Mouse (Mus musculus) limb, embryonic 11.5 days (tissue): ENCODE results near the gene Fn1. TPM values are rescaled to one million over a fixed set of nuclear protein-coding genes. Genes with fewer than 3 reads are reported as not detected.

Source experiments
- ATAC-seq: fragments of 200-750 bp; cut with Nextera tagmentation; 2 replicates; pipeline ENCODE4 v1.8.0; 2017; ENCODE audit warnings: low read depth; ENCODE audit not compliant: insufficient number of reproducible peaks, low FRiP score, low TSS enrichment
- DNase-seq: peaks from one replicate; pipeline ENCODE4 v3.0.0-alpha.2; 2015; ENCODE audit warnings: low spot score
- H3K27ac ChIP-seq: fragments of 300-500 bp; sonication (generic); replicated peaks from 2 replicates; pipeline ENCODE4 v1.5.1; 2014; ENCODE audit warnings: low read depth, mild to moderate bottlenecking, low read length
- H3K27me3 ChIP-seq: fragments of 300-500 bp; sonication (generic); 2 replicates; pipeline ENCODE4 v1.6.1; 2014; ENCODE audit warnings: mild to moderate bottlenecking, low read length, mixed read lengths; ENCODE audit not compliant: control insufficient read depth, insufficient read depth
- H3K36me3 ChIP-seq: fragments of 300-500 bp; sonication (generic); 2 replicates; pipeline ENCODE4 v1.6.1; 2014; ENCODE audit warnings: mild to moderate bottlenecking, low read length, moderate library complexity, mixed read lengths; ENCODE audit not compliant: control insufficient read depth, insufficient read depth
- H3K4me1 ChIP-seq: fragments of 300-500 bp; sonication (generic); 2 replicates; pipeline ENCODE4 v1.6.1; 2014; ENCODE audit warnings: low read length, mixed read lengths; ENCODE audit not compliant: control insufficient read depth, insufficient read depth
- H3K4me2 ChIP-seq: fragments of 300-500 bp; sonication (generic); 2 replicates; pipeline ENCODE4 v1.6.1; 2014; ENCODE audit warnings: low read depth, mild to moderate bottlenecking, moderate library complexity; ENCODE audit not compliant: severe bottlenecking
- H3K4me3 ChIP-seq: fragments of 300-500 bp; sonication (generic); 2 replicates; pipeline ENCODE4 v1.5.1; 2014; ENCODE audit warnings: low read depth, low read length
- H3K9ac ChIP-seq: fragments of 300-500 bp; sonication (generic); 2 replicates; pipeline ENCODE4 v1.6.1; 2014; ENCODE audit warnings: mild to moderate bottlenecking, low read length
- H3K9me3 ChIP-seq: fragments of 300-500 bp; sonication (generic); 2 replicates; pipeline ENCODE4 v1.6.1; 2016; ENCODE audit warnings: low read length; ENCODE audit not compliant: control insufficient read depth
- WGBS: fragments of 180-500 bp; shearing (Covaris S2); extraction: QIAGEN DNeasy Blood & Tissue Kit; methylation state at CpG from one replicate; pipeline ENCODE4 v1.1.7; 2014; 5-methylcytosine and 5-hydroxymethylcytosine counted together
- polyA plus RNA-seq: library from polyadenylated mRNA; unstranded; fragments of >200 nt; fragmentation: Nextera tagmentation; extraction: Ambion mirVana; gene quantifications from 2 replicates; pipeline ENCODE4 v1.2.1, GENCODE M21; 2014

Gene Fn1
- polyA plus RNA-seq, 1 experiment from 2014 or later: 157 TPM

- Histone ChIP-seq H3K9me3 (no peaks in the 10 kb centered on the region), H3K27ac (no peak overlapping the region), H3K27me3 (no peaks in the 10 kb centered on the region), H3K4me2 (no peak overlapping the region), H3K9ac (no peak overlapping the region), H3K4me3 (no peak overlapping the region), H3K4me1 (no peaks in the 10 kb centered on the region), H3K36me3 (peaks cover 16% of the 10 kb centered on the region)
- 91% methylated on average over 7 of the region's 7 CpGs for WGBS
- ATAC-seq: no peak
- no peak for DNase-seq
Measured at GRCm38 (mm10) chr1:71583900-71584299, 69.1 kb downstream of the Fn1 start.

GRCm38 (mm10) chr1:71583302-71583701 is 69.7 kb downstream of the Fn1 start:
- 94% methylated on average over 8 of the region's 8 CpGs for WGBS
- Histone ChIP-seq H3K9ac (no peak overlapping the region), H3K4me3 (no peak overlapping the region)

GRCm38 (mm10) chr1:71580408-71580807 is 72.6 kb downstream of the Fn1 start:
- no peak for ATAC-seq
- peaks cover 24% of the 10 kb centered on the region for H3K36me3 ChIP-seq
- 93% methylated on average over 12 of the region's 12 CpGs for WGBS

More at GRCm38 (mm10) chr1:71583302-71583701, 69.7 kb downstream of the Fn1 start:
- no peaks in the 10 kb centered on the region for H3K27me3 ChIP-seq
- H3K9me3 ChIP-seq: no peaks in the 10 kb centered on the region
- no peak overlapping the region for H3K27ac ChIP-seq
- DNase-seq (no peak), ATAC-seq (no peak)
- no peak overlapping the region for H3K4me2 ChIP-seq
- no peaks in the 10 kb centered on the region for H3K4me1 ChIP-seq
- peaks cover 22% of the 10 kb centered on the region for H3K36me3 ChIP-seq

DNA sequence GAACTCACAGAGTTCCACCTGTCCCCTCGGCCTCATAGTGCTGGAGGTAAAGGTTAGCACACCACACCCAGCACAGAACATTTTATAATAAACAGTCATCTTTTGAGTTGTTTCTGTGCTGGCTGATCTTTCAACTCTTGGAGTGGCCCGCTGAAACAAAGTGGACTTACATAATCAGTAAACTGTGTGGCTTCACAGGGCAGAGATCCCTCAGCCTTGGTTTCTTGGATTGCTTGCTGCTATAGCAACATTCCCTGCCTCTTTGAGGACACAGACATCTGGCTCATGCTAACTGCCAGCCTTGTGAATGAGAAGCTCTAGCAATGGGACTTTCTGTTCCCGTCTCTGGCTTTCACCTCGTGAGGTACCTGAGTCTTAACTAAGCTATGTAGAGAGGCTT is 73.5 kb downstream of the Fn1 start:
- Histone ChIP-seq H3K36me3 (peaks cover 22% of the 10 kb centered on the region), H3K9ac (no peak overlapping the region), H3K4me3 (no peak overlapping the region), H3K4me1 (no peaks in the 10 kb centered on the region), H3K27me3 (no peaks in the 10 kb centered on the region), H3K27ac (no peak overlapping the region), H3K4me2 (no peak overlapping the region), H3K9me3 (no peaks in the 10 kb centered on the region)
- no peak for DNase-seq
- 96% methylated on average over 4 of the region's 4 CpGs for WGBS
- no peak for ATAC-seq

More at GRCm38 (mm10) chr1:71580408-71580807, 72.6 kb downstream of the Fn1 start:
- Histone ChIP-seq H3K27me3 (no peaks in the 10 kb centered on the region), H3K9me3 (no peaks in the 10 kb centered on the region), H3K9ac (no peak overlapping the region), H3K4me1 (no peaks in the 10 kb centered on the region), H3K4me3 (no peak overlapping the region), H3K4me2 (no peak overlapping the region), H3K27ac (no peak overlapping the region)
- no peak for DNase-seq

GRCm38 (mm10) chr1:71576837-71577236 is 76.2 kb downstream of the Fn1 start:
- Histone ChIP-seq H3K9ac (no peak overlapping the region), H3K27me3 (no peaks in the 10 kb centered on the region), H3K4me2 (no peak overlapping the region), H3K9me3 (no peaks in the 10 kb centered on the region), H3K4me1 (no peaks in the 10 kb centered on the region), H3K36me3 (peaks cover 24% of the 10 kb centered on the region), H3K4me3 (no peak overlapping the region), H3K27ac (no peak overlapping the region)
- WGBS: 94% methylated on average over 6 of the region's 6 CpGs
- ATAC-seq (no peak), DNase-seq (no peak)

DNA sequence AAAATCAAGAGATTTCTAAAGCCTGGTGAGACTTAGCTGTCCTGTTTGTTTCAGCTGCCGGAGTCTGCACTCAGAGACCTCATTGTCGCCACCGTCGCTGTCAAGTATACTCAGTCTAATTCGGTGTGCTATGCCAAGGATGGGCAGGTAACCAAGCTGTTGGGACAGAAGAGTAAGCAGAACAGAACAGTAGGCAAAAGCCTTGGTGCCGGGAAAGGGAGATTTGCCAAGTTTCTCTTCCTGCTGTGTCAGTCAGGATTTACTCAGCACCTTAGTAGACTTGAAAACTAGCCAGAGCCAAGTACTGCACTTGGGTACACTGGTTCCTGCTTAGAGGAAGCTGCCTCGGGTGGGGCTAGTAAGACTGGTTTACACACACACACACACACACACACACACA is 77.0 kb downstream of the Fn1 start:
- Histone ChIP-seq H3K4me3 (no peak overlapping the region), H3K4me1 (no peaks in the 10 kb centered on the region), H3K9me3 (no peaks in the 10 kb centered on the region), H3K9ac (no peak overlapping the region), H3K4me2 (no peak overlapping the region), H3K27me3 (no peaks in the 10 kb centered on the region), H3K36me3 (peaks cover 25% of the 10 kb centered on the region), H3K27ac (no peak overlapping the region)
- ATAC-seq: no peak
- 93% methylated on average over 7 of the region's 7 CpGs for WGBS
- DNase-seq: no peak

DNA sequence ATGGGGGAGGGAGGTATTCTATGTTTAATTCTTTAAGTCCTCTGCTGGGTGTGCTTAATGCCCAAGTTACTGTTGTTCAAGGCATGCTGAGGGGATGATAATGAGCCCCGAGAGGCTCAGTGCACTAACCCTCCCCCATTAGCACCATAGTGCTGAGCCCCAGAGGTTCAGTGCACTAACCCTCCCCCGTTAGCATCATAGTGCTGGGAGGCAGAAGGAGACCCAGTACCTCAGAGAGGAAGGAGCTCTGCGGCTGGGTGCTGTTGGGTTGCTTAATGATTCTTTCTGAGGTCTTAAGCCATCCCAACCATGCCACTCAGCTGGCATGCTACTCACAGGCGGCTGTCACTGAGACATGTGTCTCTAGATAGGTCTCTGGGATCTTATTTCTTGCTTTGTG is 82.9 kb downstream of the Fn1 start:
- no peaks in the 10 kb centered on the region for H3K27me3 ChIP-seq
- H3K36me3 ChIP-seq: peaks cover 29% of the 10 kb centered on the region
- no peak overlapping the region for H3K4me2 ChIP-seq
- ATAC-seq (no peak), DNase-seq (no peak)
- 82% methylated on average over 4 of the region's 4 CpGs for WGBS
- no peak overlapping the region for H3K9ac ChIP-seq
- H3K4me3 ChIP-seq: no peak overlapping the region
- H3K27ac ChIP-seq: no peak overlapping the region
- no peaks in the 10 kb centered on the region for H3K9me3 ChIP-seq
- H3K4me1 ChIP-seq: no peaks in the 10 kb centered on the region

GRCm38 (mm10) chr1:71567884-71568605 is 85.0 kb downstream of the Fn1 start:
- peaks cover 39% of the 10 kb centered on the region for H3K36me3 ChIP-seq
- H3K4me1 ChIP-seq: no peaks in the 10 kb centered on the region
- no peaks in the 10 kb centered on the region for H3K27me3 ChIP-seq
- 89% methylated on average over 16 of the region's 16 CpGs for WGBS
- no peak overlapping the region for H3K9ac ChIP-seq
- DNase-seq (no peak), ATAC-seq (no peak)
- no peaks in the 10 kb centered on the region for H3K9me3 ChIP-seq
- no peak overlapping the region for H3K4me3 ChIP-seq
- no peak overlapping the region for H3K4me2 ChIP-seq
- no peak overlapping the region for H3K27ac ChIP-seq

DNA sequence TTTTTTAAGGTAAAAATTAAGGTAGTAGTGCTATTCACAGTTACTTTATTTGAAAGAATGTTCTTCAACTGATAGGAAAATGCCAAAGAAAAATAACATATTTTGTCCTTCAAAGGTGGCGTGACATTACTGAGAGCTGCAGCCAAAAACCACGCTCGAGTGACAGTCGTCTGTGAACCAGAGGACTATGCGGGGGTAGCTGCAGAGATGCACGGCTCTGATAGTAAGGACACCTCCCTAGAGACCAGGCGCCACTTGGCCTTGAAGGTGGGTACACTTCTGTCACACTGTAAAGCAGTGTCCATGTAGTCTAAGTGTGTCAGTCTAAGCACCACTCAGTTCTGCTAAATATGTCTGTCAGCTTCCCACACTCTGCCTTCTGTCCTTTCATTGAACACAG is 88.7 kb downstream of the Fn1 start:
- Histone ChIP-seq H3K36me3 (peaks cover 43% of the 10 kb centered on the region), H3K4me3 (no peak overlapping the region), H3K9me3 (no peaks in the 10 kb centered on the region), H3K27me3 (no peaks in the 10 kb centered on the region), H3K4me1 (no peaks in the 10 kb centered on the region), H3K4me2 (no peak overlapping the region), H3K27ac (no peak overlapping the region), H3K9ac (no peak overlapping the region)
- ATAC-seq: no peak
- WGBS: 96% methylated on average over 7 of the region's 7 CpGs
- DNase-seq: no peak
